Mouse (Mus musculus) stomach, postnatal 0 days (tissue): ENCODE measurements around the gene Nell2. TPM values are rescaled to one million over a fixed set of nuclear protein-coding genes. Genes with fewer than 3 reads are reported as not detected.

Source experiments
- ATAC-seq: fragments of 200-750 bp; cut with Nextera tagmentation; 2 replicates; pipeline ENCODE4 v1.8.0; 2017; ENCODE audit not compliant: low FRiP score, low TSS enrichment
- DNase-seq: peaks from one replicate; pipeline ENCODE4 v3.0.0-alpha.2; 2016; ENCODE audit warnings: low spot score
- H3K27ac ChIP-seq: fragments of 300-500 bp; sonication (generic); replicated peaks from 2 replicates; pipeline ENCODE4 v1.5.1; 2014; ENCODE audit warnings: mild to moderate bottlenecking, control low read depth
- H3K27me3 ChIP-seq: fragments of 300-500 bp; sonication (generic); 2 replicates; pipeline ENCODE4 v1.6.1; 2014; ENCODE audit warnings: low read length; ENCODE audit not compliant: control insufficient read depth, insufficient read depth
- H3K36me3 ChIP-seq: fragments of 300-500 bp; sonication (generic); 2 replicates; pipeline ENCODE4 v1.6.1; 2014; ENCODE audit warnings: low read length, mixed read lengths; ENCODE audit not compliant: control insufficient read depth, insufficient read depth
- H3K4me1 ChIP-seq: fragments of 300-500 bp; sonication (generic); replicated peaks from 2 replicates; pipeline ENCODE4 v1.6.1; 2014; ENCODE audit warnings: antibody characterized with exemption; ENCODE audit not compliant: control insufficient read depth, insufficient read depth
- H3K4me2 ChIP-seq: fragments of 300-500 bp; sonication (generic); replicated peaks from 2 replicates; pipeline ENCODE4 v1.6.1; 2014; ENCODE audit warnings: low read depth, mild to moderate bottlenecking, control low read depth, moderate library complexity
- H3K4me3 ChIP-seq: fragments of 300-500 bp; sonication (generic); 2 replicates; pipeline ENCODE4 v1.5.1; 2014; ENCODE audit warnings: low read depth, low read length, control low read depth
- H3K9ac ChIP-seq: fragments of 300-500 bp; sonication (generic); 2 replicates; pipeline ENCODE4 v1.6.1; 2014; ENCODE audit warnings: mild to moderate bottlenecking, low read length, control low read depth, mixed read lengths
- H3K9me3 ChIP-seq: fragments of 300-500 bp; sonication (generic); 2 replicates; pipeline ENCODE4 v1.6.1; 2016; ENCODE audit warnings: low read length; ENCODE audit not compliant: control insufficient read depth
- CTCF ChIP-seq: IDR thresholded peaks from 2 replicates; pipeline ENCODE4 v1.5.1; 2016; ENCODE audit warnings: antibody characterized with exemption, low read depth, mild to moderate bottlenecking, moderate library complexity
- EP300 ChIP-seq: optimal IDR thresholded peaks from 2 replicates; pipeline ENCODE3; 2016; ENCODE audit warnings: antibody characterized with exemption
- WGBS: fragments of 180-500 bp; shearing (Covaris S2); extraction: QIAGEN DNeasy Blood & Tissue Kit; methylation state at CpG from one replicate; pipeline ENCODE4 v1.1.7; 2014; 5-methylcytosine and 5-hydroxymethylcytosine counted together
- polyA plus RNA-seq: library from polyadenylated mRNA; unstranded; fragments of >200 nt; fragmentation: Nextera tagmentation; extraction: Ambion mirVana; gene quantifications from 2 replicates; pipeline ENCODE4 v1.2.1, GENCODE M21; 2015

The Nell2 gene
- polyA plus RNA-seq, 1 experiment from 2014 or later, result 5.8 TPM

GRCm38 (mm10) chr15:95489174-95489573 is 39.2 kb downstream of the Nell2 start:
- H3K27me3 ChIP-seq, result no peaks in the 10 kb centered on the region
- H3K9ac ChIP-seq, result no peak overlapping the region
- no peak for DNase-seq
- H3K4me1 ChIP-seq, result no peaks in the 10 kb centered on the region
- no peak overlapping the region for H3K27ac ChIP-seq
- no peak for ATAC-seq
- H3K4me3 ChIP-seq, result no peak overlapping the region
- WGBS, result 66% methylated on average over 4 of the region's 4 CpGs
- TF ChIP-seq EP300 (no peak), CTCF (no peak)
- H3K9me3 ChIP-seq, result no peaks in the 10 kb centered on the region
- H3K36me3 ChIP-seq, result no peaks in the 10 kb centered on the region
- H3K4me2 ChIP-seq, result no peak overlapping the region

GRCm38 (mm10) chr15:95487961-95488360 is 40.4 kb downstream of the Nell2 start:
- TF ChIP-seq CTCF, result no peak
- no peak for TF ChIP-seq EP300
- WGBS, result 85% methylated on average over 5 of the region's 5 CpGs
- ATAC-seq, result no peak

GRCm38 (mm10) chr15:95482002-95482401 is 46.4 kb downstream of the Nell2 start:
- Histone ChIP-seq H3K9ac (no peak overlapping the region), H3K27ac (no peak overlapping the region), H3K27me3 (no peaks in the 10 kb centered on the region), H3K9me3 (no peaks in the 10 kb centered on the region), H3K36me3 (no peaks in the 10 kb centered on the region), H3K4me1 (no peaks in the 10 kb centered on the region), H3K4me3 (no peak overlapping the region), H3K4me2 (no peak overlapping the region)
- ATAC-seq (no peak), DNase-seq (no peak)
- WGBS, result 70% methylated on average over 9 of the region's 9 CpGs
- TF ChIP-seq EP300 (no peak), CTCF (no peak)

More at GRCm38 (mm10) chr15:95487961-95488360, 40.4 kb downstream of the Nell2 start:
- Histone ChIP-seq H3K36me3 (no peaks in the 10 kb centered on the region), H3K9me3 (no peaks in the 10 kb centered on the region), H3K9ac (no peak overlapping the region), H3K4me1 (no peaks in the 10 kb centered on the region), H3K27me3 (no peaks in the 10 kb centered on the region), H3K4me2 (no peak overlapping the region), H3K27ac (no peak overlapping the region), H3K4me3 (no peak overlapping the region)
- no peak for DNase-seq

- 87% methylated on average over 4 of the region's 4 CpGs for WGBS
- Histone ChIP-seq H3K4me2 (no peak overlapping the region), H3K4me1 (no peaks in the 10 kb centered on the region), H3K36me3 (no peaks in the 10 kb centered on the region), H3K9me3 (no peaks in the 10 kb centered on the region), H3K4me3 (no peak overlapping the region), H3K9ac (no peak overlapping the region), H3K27ac (no peak overlapping the region), H3K27me3 (no peaks in the 10 kb centered on the region)
- DNase-seq (no peak), ATAC-seq (no peak)
- TF ChIP-seq EP300 (no peak), CTCF (no peak)
These were observed 46.8 kb downstream of the Nell2 start for GRCm38 (mm10) chr15:95481585-95481984.

GRCm38 (mm10) chr15:95476440-95476839 is 51.9 kb downstream of the Nell2 start:
- Histone ChIP-seq H3K4me1 (no peaks in the 10 kb centered on the region), H3K36me3 (no peaks in the 10 kb centered on the region), H3K27me3 (no peaks in the 10 kb centered on the region), H3K9ac (no peak overlapping the region), H3K4me2 (no peak overlapping the region), H3K27ac (no peak overlapping the region), H3K9me3 (no peaks in the 10 kb centered on the region), H3K4me3 (no peak overlapping the region)
- 79% methylated on average over 3 of the region's 3 CpGs for WGBS
- DNase-seq (no peak), ATAC-seq (no peak)
- TF ChIP-seq CTCF (no peak), EP300 (no peak)

- DNase-seq (no peak), ATAC-seq (no peak)
- Histone ChIP-seq H3K4me2 (no peak overlapping the region), H3K9ac (no peak overlapping the region), H3K4me1 (no peaks in the 10 kb centered on the region), H3K27me3 (no peaks in the 10 kb centered on the region), H3K36me3 (no peaks in the 10 kb centered on the region), H3K9me3 (no peaks in the 10 kb centered on the region), H3K27ac (no peak overlapping the region), H3K4me3 (no peak overlapping the region)
- TF ChIP-seq EP300 (no peak), CTCF (no peak)
- 72% methylated on average over 6 of the region's 6 CpGs for WGBS
These were observed 54.4 kb downstream of the Nell2 start for GRCm38 (mm10) chr15:95473976-95474375.
